Mouse (Mus musculus): Measurements from ENCODE around the gene Nkain4. TPM values are rescaled to one million over a fixed set of nuclear protein-coding genes. Genes with fewer than 3 reads are reported as not detected.

Nkain4 gene
- polyA plus RNA-seq, 1 experiment from 2014 or later, result 43.7 TPM

- peaks cover 38% of the 10 kb centered on the region for H3K4me1 ChIP-seq
- 0 out of 2 replicates have a peak overlapping the region, but pooled peaks have one; percentile 13 for H3K27ac ChIP-seq (replicated peaks)
- H3K36me3 ChIP-seq, result peaks cover 2% of the 10 kb centered on the region; the same call in 1 of the 2 replicates
- H3K9me3 ChIP-seq (replicated peaks), result no peaks in the 10 kb centered on the region
- no peak for DNase-seq (ENCODE audit: low spot score)
- no peaks in the 10 kb centered on the region for H3K27me3 ChIP-seq (ENCODE audit: low read depth, poor library complexity, severe bottlenecking)
- no peak overlapping the region for H3K4me3 ChIP-seq
- WGBS, result 88% methylated on average over 1 of the region's 1 CpGs
Observed at GRCm38 (mm10) chr2:180932418-180932817, 22.1 kb downstream of the Nkain4 start.

DNA sequence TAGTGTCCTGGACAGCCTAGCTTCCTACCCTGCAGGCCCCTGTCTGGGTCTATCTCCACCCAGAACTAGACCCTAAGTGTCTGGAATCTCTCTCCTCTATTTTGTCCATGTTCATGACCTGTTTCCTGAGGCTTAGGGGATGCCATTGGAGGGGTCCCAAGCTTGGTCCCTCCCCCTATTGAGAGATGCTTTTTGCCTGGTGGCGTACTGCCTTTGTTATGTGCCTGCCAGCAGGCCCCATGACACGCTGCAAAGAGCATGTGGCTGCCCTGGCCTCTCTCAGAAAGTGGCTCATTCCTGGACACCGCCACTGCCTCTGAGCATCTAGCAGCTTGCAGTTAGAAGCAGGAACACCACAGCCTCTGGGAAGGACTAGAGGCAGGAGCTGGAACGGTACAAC lies 25.8 kb downstream of the Nkain4 start, which contains the start of gene Birc7:
Gene Birc7, plus strand, starts transcription at position 301 of the 400 bp plus-strand sequence.
- Histone ChIP-seq H3K27me3 (ENCODE audit: low read depth, poor library complexity, severe bottlenecking) (0 out of 2 replicates have a peak, but pooled peaks cover 6% of the 10 kb centered on the region), H3K4me3 (no peak within 1 kb of the TSS), H3K9me3 (replicated peaks) (no peaks in the 10 kb centered on the region), H3K4me1 (peaks cover 22% of the 10 kb centered on the region), H3K27ac (replicated peaks) (peak within 1 kb of the TSS; percentile 50), H3K36me3 (no peaks in the 10 kb centered on the region)
- no peak for DNase-seq (ENCODE audit: low spot score)
- WGBS, result 49% methylated on average over 4 of the region's 4 CpGs

DNA sequence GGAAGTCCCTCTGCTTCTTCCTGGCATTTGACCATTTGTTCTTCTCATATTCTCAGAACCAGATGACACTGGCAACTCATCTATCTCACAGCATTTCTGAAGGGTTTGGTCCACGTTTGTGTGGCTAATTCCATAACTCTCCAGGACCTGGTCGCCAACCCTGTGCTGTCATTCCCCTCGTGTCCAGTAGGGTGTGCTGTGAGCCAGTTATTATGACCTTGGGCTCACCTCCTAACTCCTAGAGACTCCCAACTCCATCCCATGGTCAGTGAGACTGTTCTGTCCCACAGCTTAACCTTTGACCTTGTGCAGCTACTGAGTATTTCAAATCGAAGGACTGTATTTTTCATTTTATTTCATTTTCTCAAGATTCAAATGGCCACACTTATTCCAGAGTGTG lies 29.3 kb downstream of the Nkain4 start:
- 7% methylated on average over 4 of the region's 4 CpGs for WGBS
- DNase-seq (ENCODE audit: low spot score), result peak; percentile 79
- no peak overlapping the region for H3K27ac ChIP-seq (replicated peaks)

DNA sequence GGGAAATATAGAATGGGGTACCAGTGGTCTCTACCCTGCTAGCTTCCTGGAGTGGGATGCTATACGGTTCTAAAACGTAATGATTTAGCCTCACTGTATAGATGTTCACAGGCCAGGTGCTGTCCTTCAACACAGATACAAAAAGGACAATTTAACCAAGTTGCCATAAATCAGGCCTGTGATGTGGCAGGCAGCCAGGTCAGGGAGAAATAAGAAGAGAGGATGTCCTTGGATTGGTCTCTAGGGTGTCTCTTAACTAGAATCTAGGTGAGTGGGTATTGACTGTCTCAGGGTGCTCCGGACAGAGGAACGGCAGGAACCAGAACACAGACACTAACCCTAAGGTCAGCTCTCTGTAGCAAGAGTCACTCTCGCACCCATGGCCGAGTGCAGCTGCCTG lies 31.8 kb downstream of the Nkain4 start:
- DNase-seq (ENCODE audit: low spot score), result no peak
- H3K27ac ChIP-seq (replicated peaks), result no peak overlapping the region
- no peak overlapping the region for H3K4me3 ChIP-seq
- H3K27me3 ChIP-seq (ENCODE audit: low read depth, poor library complexity, severe bottlenecking), result peaks cover 6% of the 10 kb centered on the region; the same call in 1 of the 2 replicates
- H3K36me3 ChIP-seq, result peaks cover 13% of the 10 kb centered on the region
- peaks cover 21% of the 10 kb centered on the region for H3K4me1 ChIP-seq
- no peaks in the 10 kb centered on the region for H3K9me3 ChIP-seq (replicated peaks)
- WGBS, result 94% methylated on average over 6 of the region's 6 CpGs

More for the DNA sequence above, 29.3 kb downstream of the Nkain4 start:
- no peak overlapping the region for H3K4me3 ChIP-seq
- peaks cover 18% of the 10 kb centered on the region for H3K4me1 ChIP-seq
- peaks cover 6% of the 10 kb centered on the region; the same call in 1 of the 2 replicates for H3K27me3 ChIP-seq (ENCODE audit: low read depth, poor library complexity, severe bottlenecking)
- H3K36me3 ChIP-seq, result no peaks in the 10 kb centered on the region
- no peaks in the 10 kb centered on the region for H3K9me3 ChIP-seq (replicated peaks)

GRCm38 (mm10) chr2:180920810-180921400 lies 33.6 kb downstream of the Nkain4 start, which contains the start of gene Ythdf1:
TSS of gene Ythdf1 (minus strand) at chr2:180920949.
- under 1% methylated on average over 45 of the region's 56 CpGs for WGBS
- H3K4me3 ChIP-seq, result peak within 1 kb of the TSS; percentile 99
- H3K27me3 ChIP-seq (ENCODE audit: low read depth, poor library complexity, severe bottlenecking), result peaks cover 6% of the 10 kb centered on the region; the same call in 1 of the 2 replicates
- H3K9me3 ChIP-seq (replicated peaks), result no peaks in the 10 kb centered on the region
- H3K27ac ChIP-seq (replicated peaks), result peak within 1 kb of the TSS; percentile 96
- peaks cover 21% of the 10 kb centered on the region for H3K4me1 ChIP-seq
- peak; percentile 98 for DNase-seq (ENCODE audit: low spot score)
- H3K36me3 ChIP-seq, result peaks cover 31% of the 10 kb centered on the region

- peak overlapping the region; percentile 96 for H3K27ac ChIP-seq (replicated peaks)
- no peak for DNase-seq (ENCODE audit: low spot score)
- WGBS, result under 1% methylated on average over 61 of the region's 61 CpGs
Observed at GRCm38 (mm10) chr2:180919913-180920809, 34.3 kb downstream of the Nkain4 start.

GRCm38 (mm10) chr2:180915886-180916433 lies 38.5 kb downstream of the Nkain4 start:
- Histone ChIP-seq H3K27ac (replicated peaks) (no peak overlapping the region), H3K4me1 (peaks cover 16% of the 10 kb centered on the region), H3K36me3 (peaks cover 81% of the 10 kb centered on the region), H3K4me3 (no peak overlapping the region), H3K9me3 (replicated peaks) (no peaks in the 10 kb centered on the region), H3K27me3 (ENCODE audit: low read depth, poor library complexity, severe bottlenecking) (no peaks in the 10 kb centered on the region)
- no peak for DNase-seq (ENCODE audit: low spot score)
- WGBS, result 95% methylated on average over 3 of the region's 3 CpGs

More at GRCm38 (mm10) chr2:180919913-180920809, 34.3 kb downstream of the Nkain4 start:
- Histone ChIP-seq H3K36me3 (peaks cover 39% of the 10 kb centered on the region), H3K4me1 (peaks cover 21% of the 10 kb centered on the region), H3K27me3 (ENCODE audit: low read depth, poor library complexity, severe bottlenecking) (peaks cover 6% of the 10 kb centered on the region; the same call in 1 of the 2 replicates), H3K4me3 (peak overlapping the region; percentile 99), H3K9me3 (replicated peaks) (no peaks in the 10 kb centered on the region)

GRCm38 (mm10) chr2:180910928-180911327 lies 43.6 kb downstream of the Nkain4 start:
- H3K27ac ChIP-seq (replicated peaks), result no peak overlapping the region
- peaks cover 98% of the 10 kb centered on the region for H3K36me3 ChIP-seq
- H3K4me3 ChIP-seq, result no peak overlapping the region
- no peaks in the 10 kb centered on the region for H3K9me3 ChIP-seq (replicated peaks)
- H3K4me1 ChIP-seq, result peaks cover 5% of the 10 kb centered on the region; the same call in 1 of the 2 replicates
- DNase-seq (ENCODE audit: low spot score), result no peak
- WGBS, result 96% methylated on average over 12 of the region's 12 CpGs
- H3K27me3 ChIP-seq (ENCODE audit: low read depth, poor library complexity, severe bottlenecking), result no peaks in the 10 kb centered on the region

DNA sequence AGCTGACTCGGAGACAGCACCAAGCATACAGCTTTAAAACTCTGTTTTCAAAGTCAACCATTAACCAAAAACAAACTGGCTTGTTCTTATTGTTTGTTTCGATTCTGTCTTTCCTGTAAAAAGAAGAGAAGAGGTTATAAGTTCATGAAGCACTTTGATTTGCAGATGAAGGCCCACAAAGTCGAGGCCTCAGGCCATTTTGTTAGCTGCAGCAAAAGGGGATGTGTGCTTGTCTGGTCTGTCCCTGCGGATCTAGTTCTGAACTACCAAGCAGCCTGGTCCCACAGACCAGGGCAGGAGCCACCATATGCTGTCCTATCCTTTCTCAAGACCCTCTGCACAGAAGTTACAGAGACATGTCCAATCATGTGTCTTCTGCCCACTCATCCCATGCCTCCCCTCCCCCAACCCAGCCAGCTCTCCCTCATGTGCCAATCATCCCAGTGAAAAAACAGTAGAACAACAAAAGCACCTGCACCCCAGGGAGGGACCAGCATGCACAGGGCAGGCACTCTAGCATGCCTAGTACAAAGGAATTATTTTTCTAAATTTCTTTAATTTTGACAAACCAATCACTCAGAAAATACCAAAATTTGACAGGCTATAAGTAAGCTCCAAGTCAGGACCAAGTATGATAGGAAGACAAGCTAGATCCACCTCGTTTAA lies 48.8 kb downstream of the Nkain4 start:
- H3K27ac ChIP-seq (replicated peaks), result no peak overlapping the region
- no peaks in the 10 kb centered on the region for H3K27me3 ChIP-seq (ENCODE audit: low read depth, poor library complexity, severe bottlenecking)
- 87% methylated on average over 5 of the region's 5 CpGs for WGBS
- no peak overlapping the region for H3K4me3 ChIP-seq
- no peaks in the 10 kb centered on the region for H3K9me3 ChIP-seq (replicated peaks)
- no peak for DNase-seq (ENCODE audit: low spot score)
- H3K4me1 ChIP-seq, result peaks cover 8% of the 10 kb centered on the region; the same call in 1 of the 2 replicates
- H3K36me3 ChIP-seq, result peaks cover 74% of the 10 kb centered on the region

DNA sequence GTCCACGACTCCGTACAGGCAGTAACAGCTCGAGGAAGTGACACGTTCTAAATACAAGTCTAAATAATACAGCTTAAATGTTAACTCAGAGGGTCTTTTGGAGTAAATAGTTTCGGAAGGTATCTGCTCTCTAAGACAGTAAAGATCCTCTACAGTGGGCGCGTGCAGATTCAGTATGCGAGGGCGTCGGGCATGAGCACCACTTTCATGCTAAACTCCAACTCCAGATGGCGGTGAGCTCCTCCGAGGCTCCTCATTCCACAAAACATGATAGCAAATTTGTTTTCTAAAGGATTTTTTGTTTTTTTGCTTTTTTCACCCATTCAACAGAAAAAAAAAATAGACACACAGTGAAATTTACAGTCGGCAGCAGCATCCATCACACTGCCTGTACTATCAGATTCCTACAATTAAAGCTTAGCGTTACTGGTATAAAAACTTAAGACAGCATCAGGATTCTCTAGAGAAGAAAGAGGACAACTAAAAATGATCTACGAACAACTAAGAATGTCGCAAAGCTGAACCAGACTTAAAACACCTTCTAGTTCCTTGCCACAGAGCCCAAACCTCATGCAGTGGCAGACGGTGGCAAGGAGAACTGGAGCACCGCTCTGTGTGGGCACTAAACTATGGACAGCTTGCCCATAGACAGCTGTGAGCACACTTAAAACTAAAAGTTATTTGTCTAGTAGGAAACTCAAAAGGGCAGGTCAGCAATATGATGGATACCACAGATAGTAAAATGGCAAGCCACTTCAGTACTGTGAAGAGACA lies 49.9 kb downstream of the Nkain4 start:
- Histone ChIP-seq H3K36me3 (peaks cover 63% of the 10 kb centered on the region), H3K27me3 (ENCODE audit: low read depth, poor library complexity, severe bottlenecking) (no peaks in the 10 kb centered on the region), H3K4me3 (no peak overlapping the region), H3K27ac (replicated peaks) (no peak overlapping the region), H3K9me3 (replicated peaks) (no peaks in the 10 kb centered on the region), H3K4me1 (peaks cover 8% of the 10 kb centered on the region; the same call in 1 of the 2 replicates)
- no peak for DNase-seq (ENCODE audit: low spot score)
- 94% methylated on average over 18 of the region's 18 CpGs for WGBS

- no peaks in the 10 kb centered on the region for H3K9me3 ChIP-seq (replicated peaks)
- no peak overlapping the region for H3K4me3 ChIP-seq
- WGBS, result 37% methylated on average over 2 of the region's 2 CpGs
- H3K27me3 ChIP-seq (ENCODE audit: low read depth, poor library complexity, severe bottlenecking), result no peaks in the 10 kb centered on the region
- H3K4me1 ChIP-seq, result peaks cover 15% of the 10 kb centered on the region; the same call in 1 of the 2 replicates
- H3K36me3 ChIP-seq, result peaks cover 40% of the 10 kb centered on the region
- no peak for DNase-seq (ENCODE audit: low spot score)
- no peak overlapping the region for H3K27ac ChIP-seq (replicated peaks)
Observed at GRCm38 (mm10) chr2:180902086-180902485, 52.4 kb downstream of the Nkain4 start.

Data from midbrain, embryonic 10.5 days (tissue).